Mouse (Mus musculus): ENCODE data around the gene Gdf5.
"Not testable (repeated sequence)": the region's sequence is repeated elsewhere in the genome, so short reads cannot be mapped to it uniquely, and the experiment has no call there.

The Gdf5 gene

DNA sequence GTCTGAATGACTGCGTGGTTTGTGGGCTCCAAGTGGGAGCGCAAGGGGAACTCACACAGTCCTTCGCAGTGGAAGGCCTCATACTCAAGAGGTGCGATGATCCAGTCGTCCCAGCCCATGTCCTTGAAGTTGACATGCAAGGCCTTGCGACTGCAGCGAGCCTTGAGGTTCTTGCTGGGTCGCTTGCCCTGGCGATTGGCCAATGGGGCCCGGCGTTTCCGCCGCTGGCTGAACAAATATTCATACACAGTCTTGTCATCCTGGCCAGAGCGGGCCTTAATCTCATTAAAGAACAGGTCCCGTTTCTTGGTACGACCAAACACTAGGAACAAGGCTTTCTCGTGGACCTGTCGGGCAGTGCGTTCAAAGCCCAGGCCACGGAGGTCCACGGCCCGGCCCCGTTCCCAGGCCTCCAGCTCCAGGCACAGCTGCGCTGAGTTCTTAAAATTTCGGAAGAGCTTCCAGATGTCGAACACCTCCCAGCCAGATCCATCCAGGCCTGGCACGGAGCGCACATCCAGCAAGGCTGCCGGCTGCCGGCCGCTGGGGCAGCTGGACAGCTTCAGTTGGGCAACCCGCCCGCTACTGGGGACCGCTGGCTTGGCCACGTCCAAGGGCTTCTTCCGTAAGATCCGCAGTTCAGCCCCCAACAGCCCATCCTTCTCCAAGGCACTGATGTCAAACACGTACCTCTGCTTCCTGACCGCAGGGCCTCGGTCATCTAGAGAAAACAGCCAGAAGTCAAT, 3.3 kb downstream of the Gdf5 start:
- DNase-seq (ENCODE audit: low spot score) = peak; percentile 65

DNA sequence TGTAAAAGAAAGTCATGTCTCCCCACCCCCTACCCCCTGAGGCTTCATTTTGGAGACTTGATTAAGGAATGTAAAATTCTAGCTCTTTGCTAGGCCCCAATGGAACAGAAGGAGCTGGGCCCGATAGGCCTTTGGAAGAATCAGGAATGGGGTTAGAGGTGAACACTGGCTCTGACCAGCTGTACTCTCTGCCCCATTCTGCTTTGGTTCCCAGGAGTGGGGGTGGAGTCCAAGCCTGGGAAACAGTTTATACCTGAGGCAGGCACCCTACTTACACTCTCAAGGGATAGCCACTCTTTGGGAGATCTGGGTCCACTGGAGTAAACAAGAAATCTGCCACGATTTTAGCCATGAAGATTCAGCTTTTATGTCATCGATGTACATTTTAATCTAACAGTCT, 4.5 kb downstream of the Gdf5 start, which contains the start of gene Gm15557:
Gene Gm15557 (plus strand): TSS at position 48 of the 400 bp plus-strand sequence.
- no peak for DNase-seq (ENCODE audit: low spot score)

- no peak for DNase-seq (ENCODE audit: low spot score)
Measured at GRCm38 (mm10) chr2:155939897-155940529, 5.2 kb downstream of the Gdf5 start.

DNA sequence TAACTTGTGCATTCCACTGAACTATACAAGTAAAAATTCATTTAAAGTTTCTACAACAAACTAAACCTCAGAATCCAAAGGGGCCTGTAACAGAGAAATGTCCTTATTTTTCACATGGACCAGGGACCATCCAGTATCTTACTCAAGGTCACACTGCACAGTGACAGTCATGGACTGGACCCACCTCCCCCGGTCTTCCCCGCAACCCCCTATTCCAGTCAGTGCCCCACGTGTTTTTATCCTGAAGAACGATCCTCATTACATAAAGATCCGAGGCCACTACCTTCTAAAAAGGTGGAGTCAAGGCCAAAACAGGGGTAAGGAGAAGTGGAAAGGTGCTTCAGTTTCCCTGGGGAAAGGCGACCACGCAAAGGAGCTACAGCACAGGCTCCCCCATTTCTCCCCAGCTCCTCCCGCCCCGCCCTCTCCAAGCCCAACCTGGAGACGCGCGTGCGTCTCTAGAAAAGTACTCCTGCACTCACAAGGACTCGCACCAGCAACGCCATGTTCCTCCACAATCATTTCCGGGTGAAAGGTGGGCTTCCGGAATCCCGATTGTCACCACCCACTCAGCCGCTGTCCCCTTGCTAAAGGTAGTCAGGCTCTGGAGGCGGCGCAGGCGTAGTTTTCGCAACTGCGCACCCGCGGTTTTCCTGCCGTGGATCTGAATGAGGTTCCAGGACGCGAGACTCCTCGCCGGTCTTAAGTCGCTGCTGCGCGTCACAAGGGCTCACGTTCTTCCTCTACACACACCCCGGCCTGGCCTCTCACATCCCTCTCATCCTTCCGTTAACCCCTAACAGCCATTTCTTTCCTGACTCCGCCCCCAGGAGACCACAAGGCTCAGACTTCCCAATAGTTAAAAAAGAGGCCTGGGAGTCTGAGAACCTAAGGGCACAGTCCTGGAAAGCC, 15.4 kb downstream of the Gdf5 start, which contains the start of gene Uqcc1:
Gene Uqcc1 (minus strand): TSS at position 780 of the 912 bp plus-strand sequence.
- DNase-seq (ENCODE audit: low spot score) = peak; percentile 89

- no peak for DNase-seq (ENCODE audit: low spot score)
Measured at GRCm38 (mm10) chr2:155928711-155929345, 16.3 kb downstream of the Gdf5 start.

DNA sequence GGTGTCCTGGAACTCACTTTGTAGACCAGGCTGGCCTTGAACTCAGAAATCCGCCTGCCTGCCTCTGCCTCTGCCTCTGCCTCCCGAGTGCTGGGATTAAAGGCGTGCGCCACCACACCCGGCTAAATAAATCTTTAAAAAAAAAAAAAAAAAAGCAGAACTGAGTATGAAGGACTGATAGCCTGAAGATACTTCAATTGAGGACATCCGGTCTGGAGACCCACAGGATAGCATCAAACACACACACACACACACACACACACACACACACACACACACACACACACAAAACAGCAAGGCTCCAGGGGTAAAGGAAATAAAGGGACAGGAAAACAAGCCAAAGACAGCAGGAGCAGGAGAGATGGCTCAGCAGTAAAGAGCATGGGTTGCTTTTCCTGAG, 20.0 kb downstream of the Gdf5 start:
- not testable (repeated sequence) for DNase-seq (ENCODE audit: low spot score)

GRCm38 (mm10) chr2:155923143-155923542, 22.0 kb downstream of the Gdf5 start:
- DNase-seq (ENCODE audit: low spot score) = no peak

DNA sequence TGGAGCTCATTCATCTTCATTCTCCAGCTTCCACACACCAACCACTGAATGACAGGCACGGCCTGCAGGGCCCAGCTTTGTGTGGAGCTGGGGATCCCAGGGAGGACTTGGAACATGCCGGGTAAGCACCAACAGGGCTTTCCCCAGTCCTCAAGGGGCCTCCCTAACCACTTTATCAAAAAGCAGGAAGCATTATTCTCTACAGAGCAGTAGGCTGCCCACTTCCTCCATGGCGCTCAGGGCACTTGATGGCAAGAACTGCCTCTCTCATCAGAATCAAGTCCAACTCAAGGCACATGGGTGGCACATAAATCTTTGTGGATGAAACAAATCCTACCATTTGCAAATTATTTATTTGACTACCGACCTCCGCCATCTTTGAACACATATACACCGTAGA, 30.5 kb downstream of the Gdf5 start:
- DNase-seq (ENCODE audit: low spot score) = no peak

- no peak for DNase-seq (ENCODE audit: low spot score)
Measured at GRCm38 (mm10) chr2:155903632-155904008, 41.5 kb downstream of the Gdf5 start.

- no peak for DNase-seq (ENCODE audit: low spot score)
Measured at GRCm38 (mm10) chr2:155902989-155903631, 42.1 kb downstream of the Gdf5 start.

- DNase-seq (ENCODE audit: low spot score) = no peak
Measured at GRCm38 (mm10) chr2:155895046-155895735, 50.0 kb downstream of the Gdf5 start.

GRCm38 (mm10) chr2:155894307-155895045, 50.7 kb downstream of the Gdf5 start:
- no peak for DNase-seq (ENCODE audit: low spot score)

Measured in testis, postnatal 10 days (tissue).